13 mouse cellular contexts compared by ENCODE assay signal in the genomic region with DNA sequence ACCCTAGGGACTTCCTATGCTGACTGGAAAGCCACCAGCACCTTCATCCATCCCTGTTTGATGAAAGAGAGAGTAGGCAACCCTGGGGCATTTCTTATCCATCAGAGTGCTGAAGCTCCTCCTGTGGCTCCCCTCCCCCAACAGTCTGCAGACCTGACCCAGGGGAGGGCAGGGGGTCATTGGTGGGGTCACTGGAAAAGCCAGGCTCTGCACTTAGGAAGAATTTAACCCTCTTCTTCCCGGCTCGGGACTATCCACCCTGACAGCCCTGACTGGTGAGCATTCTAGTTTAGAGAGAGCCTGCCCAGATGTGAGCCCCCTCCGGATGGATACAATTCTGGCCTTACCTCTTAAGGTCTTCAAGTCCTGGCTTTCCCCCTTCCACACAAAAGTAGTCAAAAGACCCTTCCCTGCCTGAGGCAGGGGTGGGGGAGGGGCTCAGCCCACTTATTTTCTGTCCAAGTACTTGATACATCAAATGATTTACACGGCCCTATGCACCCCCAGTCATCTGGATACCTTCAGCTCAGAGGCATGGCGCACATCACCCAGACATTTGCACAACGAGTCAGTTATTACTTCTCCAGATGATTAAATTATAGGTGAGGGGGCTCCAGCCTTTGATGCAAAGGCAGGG. TPM values are rescaled to one million over a fixed set of nuclear protein-coding genes. Genes with fewer than 3 reads are reported as not detected.
DNase-seq lines count a peak whose midpoint lies in the region; ATAC-seq and TF ChIP-seq lines count a peak whose summit lies in the region.
"Had no signal": no experiment of that assay in that cellular context is flagged by ENCODE, and none has a peak within 500 bp of the region (broad histone marks: within the 10 kb centered on the region; RNA-seq: fewer than 3 reads in every experiment).

No protein-coding gene starts in this region.

- no peak overlapping the region for H3K4me2 ChIP-seq in hindbrain, embryonic 11.5 days (replicated peaks; ENCODE audit: low read depth, low read length)
- H3K4me2 ChIP-seq in hindbrain, postnatal 0 days (ENCODE audit: low read depth, low read length), result no peak overlapping the region
- no peak overlapping the region for H3K4me2 ChIP-seq in midbrain, embryonic 13.5 days (replicated peaks)
- no peak overlapping the region for H3K4me2 ChIP-seq in midbrain, embryonic 14.5 days (ENCODE audit: low read length)
- H3K4me2 ChIP-seq in limb, embryonic 11.5 days (ENCODE audit: low read depth, severe bottlenecking), result peak overlapping the region; percentile 8; the same call in 1 of the 2 replicates
- H3K4me2 ChIP-seq in intestine, embryonic 16.5 days (ENCODE audit: low read depth, low read length), result no peak overlapping the region

- H3K4me3 ChIP-seq in hindbrain, embryonic 11.5 days (ENCODE audit: low read depth, low read length), result no peak overlapping the region
- no peak overlapping the region for H3K4me3 ChIP-seq in hindbrain, postnatal 0 days (ENCODE audit: low read length)
- no peak overlapping the region for H3K4me3 ChIP-seq in midbrain, embryonic 13.5 days (replicated peaks)
- H3K4me3 ChIP-seq in midbrain, embryonic 14.5 days (replicated peaks; ENCODE audit: low read depth, low read length), result no peak overlapping the region
- no peak overlapping the region for H3K4me3 ChIP-seq in limb, embryonic 11.5 days (ENCODE audit: low read depth, low read length)
- H3K4me3 ChIP-seq in intestine, embryonic 16.5 days (ENCODE audit: low read length), result no peak overlapping the region

- peak overlapping the region; percentile 12; the same call in 1 of the 2 replicates for H3K9ac ChIP-seq in hindbrain, embryonic 11.5 days (ENCODE audit: low read depth, low read length)
- no peak overlapping the region for H3K9ac ChIP-seq in hindbrain, postnatal 0 days (replicated peaks; ENCODE audit: low read length)
- no peak overlapping the region for H3K9ac ChIP-seq in midbrain, embryonic 13.5 days (replicated peaks)
- H3K9ac ChIP-seq in midbrain, embryonic 14.5 days (replicated peaks; ENCODE audit: low read length), result no peak overlapping the region
- H3K9ac ChIP-seq in limb, embryonic 11.5 days (ENCODE audit: low read length), result no peak overlapping the region; the same call in 1 of the 2 replicates
- H3K9ac ChIP-seq in intestine, embryonic 16.5 days (ENCODE audit: low read depth, low read length), result no peak overlapping the region

- WGBS in hindbrain, embryonic 11.5 days, result 3% methylated on average over 6 of the region's 6 CpGs
- WGBS in hindbrain, postnatal 0 days, result 24% methylated on average over 6 of the region's 6 CpGs
- WGBS in midbrain, embryonic 13.5 days, result 9% methylated on average over 6 of the region's 6 CpGs
- WGBS in midbrain, embryonic 14.5 days, result 14% methylated on average over 6 of the region's 6 CpGs
- 1% methylated on average over 6 of the region's 6 CpGs for WGBS in limb, embryonic 11.5 days
- WGBS in intestine, embryonic 16.5 days, result 32% methylated on average over 6 of the region's 6 CpGs

- peak; percentile 72 for DNase-seq in hindbrain, embryonic 11.5 days (ENCODE audit: low spot score)
- no peak for DNase-seq in hindbrain, postnatal 0 days (ENCODE audit: low spot score)
- no peak for DNase-seq in midbrain, embryonic 14.5 days
- peak; percentile 64 for DNase-seq in limb, embryonic 11.5 days (ENCODE audit: low spot score)
- DNase-seq in yolk sac, embryonic 10.5 days (ENCODE audit: low spot score), result peak; percentile 89
- no peak for DNase-seq in layer of hippocampus, adult 18-20 months (ENCODE audit: low spot score in 2 of 2)
- DNase-seq: cerebellum, postnatal 10 days; thymus, adult 18-20 months had no signal

- TF ChIP-seq CTCF in hindbrain, postnatal 0 days (IDR thresholded peaks at IDR 0.05; ENCODE audit: low read depth), result no peak

- peaks cover 29% of the 10 kb centered on the region for H3K4me1 ChIP-seq in hindbrain, embryonic 11.5 days (replicated peaks; ENCODE audit: control insufficient read depth, insufficient read depth, low read length)
- H3K4me1 ChIP-seq in hindbrain, postnatal 0 days (ENCODE audit: insufficient read depth, low read length), result no peaks in the 10 kb centered on the region
- H3K4me1 ChIP-seq in midbrain, embryonic 13.5 days (replicated peaks), result peaks cover 45% of the 10 kb centered on the region
- peaks cover 18% of the 10 kb centered on the region for H3K4me1 ChIP-seq in midbrain, embryonic 14.5 days (ENCODE audit: control insufficient read depth, insufficient read depth, low read length)
- peaks cover 18% of the 10 kb centered on the region for H3K4me1 ChIP-seq in limb, embryonic 11.5 days (ENCODE audit: control insufficient read depth, insufficient read depth, low read length)
- peaks cover 32% of the 10 kb centered on the region for H3K4me1 ChIP-seq in intestine, embryonic 16.5 days (ENCODE audit: control insufficient read depth, insufficient read depth, low read length)

- peak overlapping the region; percentile 82 for H3K27ac ChIP-seq in hindbrain, embryonic 11.5 days (ENCODE audit: low read depth, low read length)
- H3K27ac ChIP-seq in hindbrain, postnatal 0 days, result no peak overlapping the region
- H3K27ac ChIP-seq in midbrain, embryonic 13.5 days, result no peak overlapping the region
- no peak overlapping the region for H3K27ac ChIP-seq in midbrain, embryonic 14.5 days (replicated peaks; ENCODE audit: low read depth, low read length)
- H3K27ac ChIP-seq in limb, embryonic 11.5 days (replicated peaks; ENCODE audit: low read depth, low read length), result no peak overlapping the region; the same call in 1 of the 2 replicates
- H3K27ac ChIP-seq in intestine, embryonic 16.5 days (ENCODE audit: low read length), result no peak overlapping the region

- no peaks in the 10 kb centered on the region for H3K27me3 ChIP-seq in hindbrain, embryonic 11.5 days (ENCODE audit: control insufficient read depth, insufficient read depth, low read length)
- H3K27me3 ChIP-seq in hindbrain, postnatal 0 days (ENCODE audit: insufficient read depth, low read length), result no peaks in the 10 kb centered on the region
- no peaks in the 10 kb centered on the region for H3K27me3 ChIP-seq in midbrain, embryonic 13.5 days
- no peaks in the 10 kb centered on the region for H3K27me3 ChIP-seq in midbrain, embryonic 14.5 days (ENCODE audit: control insufficient read depth, insufficient read depth, low read length)
- no peaks in the 10 kb centered on the region for H3K27me3 ChIP-seq in limb, embryonic 11.5 days (ENCODE audit: control insufficient read depth, insufficient read depth, low read length)
- no peaks in the 10 kb centered on the region for H3K27me3 ChIP-seq in intestine, embryonic 16.5 days (replicated peaks; ENCODE audit: control insufficient read depth, insufficient read depth, low read length)

- peak; percentile 69 for ATAC-seq in hindbrain, embryonic 11.5 days (ENCODE audit: low FRiP score)
- ATAC-seq in hindbrain, postnatal 0 days, result no peak
- ATAC-seq in midbrain, embryonic 13.5 days, result peak; percentile 21; the same call in 1 of the 2 replicates
- ATAC-seq in midbrain, embryonic 14.5 days (ENCODE audit: low FRiP score, low TSS enrichment), result no peak
- ATAC-seq in limb, embryonic 11.5 days (ENCODE audit: insufficient number of reproducible peaks, low FRiP score, low TSS enrichment, low read depth), result no peak
- ATAC-seq in intestine, embryonic 16.5 days, result no peak

- H3K36me3 ChIP-seq in hindbrain, embryonic 11.5 days (ENCODE audit: control insufficient read depth, insufficient read depth, low read length), result no peaks in the 10 kb centered on the region
- H3K36me3 ChIP-seq in hindbrain, postnatal 0 days (ENCODE audit: insufficient read depth, low read length), result no peaks in the 10 kb centered on the region
- H3K36me3 ChIP-seq in midbrain, embryonic 13.5 days, result no peaks in the 10 kb centered on the region
- no peaks in the 10 kb centered on the region for H3K36me3 ChIP-seq in midbrain, embryonic 14.5 days (ENCODE audit: control insufficient read depth, insufficient read depth, low read length)
- no peaks in the 10 kb centered on the region for H3K36me3 ChIP-seq in limb, embryonic 11.5 days (ENCODE audit: control insufficient read depth, insufficient read depth, low read length)
- no peaks in the 10 kb centered on the region for H3K36me3 ChIP-seq in intestine, embryonic 16.5 days (ENCODE audit: control insufficient read depth, insufficient read depth, low read length)

- H3K9me3 ChIP-seq in hindbrain, embryonic 11.5 days (ENCODE audit: control insufficient read depth, low read length), result no peaks in the 10 kb centered on the region
- no peaks in the 10 kb centered on the region for H3K9me3 ChIP-seq in hindbrain, postnatal 0 days (ENCODE audit: low read length)
- H3K9me3 ChIP-seq in midbrain, embryonic 13.5 days, result no peaks in the 10 kb centered on the region
- H3K9me3 ChIP-seq in midbrain, embryonic 14.5 days (ENCODE audit: control insufficient read depth, low read length), result no peaks in the 10 kb centered on the region
- no peaks in the 10 kb centered on the region for H3K9me3 ChIP-seq in limb, embryonic 11.5 days (ENCODE audit: control insufficient read depth, low read length)
- no peaks in the 10 kb centered on the region for H3K9me3 ChIP-seq in intestine, embryonic 16.5 days (ENCODE audit: control insufficient read depth, low read length)

RNA-seq across cellular contexts. Expression of gene Sox13, which starts 15.2 kb away (rescaled TPM):
- polyA plus RNA-seq in hindbrain, embryonic 11.5 days (2014; fragmentation: Nextera tagmentation; extraction: Ambion mirVana), result 12.5 and 15.9 TPM in 2 replicates
- total RNA-seq in hindbrain, postnatal 0 days (2014; rRNA removed), result 13.1 and 16.8 TPM in 2 replicates
- 2.9 and 3.3 TPM in 2 replicates for polyA plus RNA-seq in hindbrain, postnatal 0 days (2015; fragmentation: Nextera tagmentation; extraction: Ambion mirVana)
- 12.5 and 13.9 TPM in 2 replicates for polyA plus RNA-seq in midbrain, embryonic 13.5 days (2015; fragmentation: Nextera tagmentation; extraction: Ambion mirVana)
- 5.9 and 9.7 TPM in 2 replicates for polyA plus RNA-seq in midbrain, embryonic 14.5 days (2014; fragmentation: Nextera tagmentation; extraction: Ambion mirVana)
- 5.7 and 6.0 TPM in 2 replicates for polyA plus RNA-seq in limb, embryonic 11.5 days (2014; fragmentation: Nextera tagmentation; extraction: Ambion mirVana)
- total RNA-seq in layer of hippocampus, adult 18-20 months (2021), result 1 to 10 TPM; 7.4 to 7.9 TPM
- 5.5 and 7.0 TPM in 2 replicates for polyA plus RNA-seq in intestine, embryonic 16.5 days (2015; fragmentation: Nextera tagmentation; extraction: Ambion mirVana)

RNA-seq across cellular contexts. Expression of gene Etnk2, which starts 45.6 kb away (rescaled TPM):
- 2.9 and 3.1 TPM in 2 replicates for polyA plus RNA-seq in hindbrain, embryonic 11.5 days (2014; fragmentation: Nextera tagmentation; extraction: Ambion mirVana)
- 36.7 and 49.7 TPM in 2 replicates for total RNA-seq in hindbrain, postnatal 0 days (2014; rRNA removed)
- polyA plus RNA-seq in hindbrain, postnatal 0 days (2015; fragmentation: Nextera tagmentation; extraction: Ambion mirVana), result 27.4 and 29.6 TPM in 2 replicates
- polyA plus RNA-seq in midbrain, embryonic 13.5 days (2015; fragmentation: Nextera tagmentation; extraction: Ambion mirVana), result 7.3 and 7.6 TPM in 2 replicates
- 11.2 and 15.6 TPM in 2 replicates for polyA plus RNA-seq in midbrain, embryonic 14.5 days (2014; fragmentation: Nextera tagmentation; extraction: Ambion mirVana)
- polyA plus RNA-seq in limb, embryonic 11.5 days (2014; fragmentation: Nextera tagmentation; extraction: Ambion mirVana), result 1.0 and 1.3 TPM in 2 replicates
- 1 to 10 TPM; 1.0 to 2.1 TPM for total RNA-seq in layer of hippocampus, adult 18-20 months (2021)
- 3.0 and 3.5 TPM in 2 replicates for polyA plus RNA-seq in intestine, embryonic 16.5 days (2015; fragmentation: Nextera tagmentation; extraction: Ambion mirVana)
- total RNA-seq: megakaryocyte, adult 5-6 weeks had no signal
- polyA plus RNA-seq: C2C12 had no signal

RNA-seq across cellular contexts. Expression of gene Ren1, which starts 58.7 kb away (rescaled TPM):
- 0.70 and 1.2 TPM in 2 replicates for polyA plus RNA-seq in hindbrain, embryonic 11.5 days (2014; fragmentation: Nextera tagmentation; extraction: Ambion mirVana)
- total RNA-seq in hindbrain, postnatal 0 days (2014; rRNA removed), result 0.58 and 1.1 TPM in 2 replicates
- 1.6 and 1.7 TPM in 2 replicates for polyA plus RNA-seq in hindbrain, postnatal 0 days (2015; fragmentation: Nextera tagmentation; extraction: Ambion mirVana)
- polyA plus RNA-seq in midbrain, embryonic 13.5 days (2015; fragmentation: Nextera tagmentation; extraction: Ambion mirVana), result not detected in 2 replicates
- polyA plus RNA-seq in midbrain, embryonic 14.5 days (2014; fragmentation: Nextera tagmentation; extraction: Ambion mirVana), result not detected in 2 replicates
- not detected in 2 replicates for polyA plus RNA-seq in limb, embryonic 11.5 days (2014; fragmentation: Nextera tagmentation; extraction: Ambion mirVana)
- total RNA-seq in layer of hippocampus, adult 18-20 months (2021), result under 1 TPM in 1 of 2 experiments, not detected in 1; 0.20 TPM
- 1.3 and 6.7 TPM in 2 replicates for polyA plus RNA-seq in intestine, embryonic 16.5 days (2015; fragmentation: Nextera tagmentation; extraction: Ambion mirVana)
- total RNA-seq: left cerebral cortex, adult 18-20 months; megakaryocyte, adult 5-6 weeks had no signal
- polyA plus RNA-seq: C2C12 had no signal

Comparison
In these comparisons a context has a peak if more than half of its experiments do, and no peak if none do; other contexts are left out.
1. ATAC-seq: peak in hindbrain, embryonic 11.5 days (single experiment) and midbrain, embryonic 13.5 days (single experiment); none in hindbrain, postnatal 0 days (single experiment), midbrain, embryonic 14.5 days (single experiment), limb, embryonic 11.5 days (single experiment) and intestine, embryonic 16.5 days (single experiment).
2. DNase-seq: peak in hindbrain, embryonic 11.5 days (single experiment), limb, embryonic 11.5 days (single experiment) and yolk sac, embryonic 10.5 days (single experiment); none in hindbrain, postnatal 0 days (single experiment), midbrain, embryonic 14.5 days (single experiment) and layer of hippocampus, adult 18-20 months (0 of 2).